8 mouse cellular contexts compared by ENCODE assay signal in the genomic region with DNA sequence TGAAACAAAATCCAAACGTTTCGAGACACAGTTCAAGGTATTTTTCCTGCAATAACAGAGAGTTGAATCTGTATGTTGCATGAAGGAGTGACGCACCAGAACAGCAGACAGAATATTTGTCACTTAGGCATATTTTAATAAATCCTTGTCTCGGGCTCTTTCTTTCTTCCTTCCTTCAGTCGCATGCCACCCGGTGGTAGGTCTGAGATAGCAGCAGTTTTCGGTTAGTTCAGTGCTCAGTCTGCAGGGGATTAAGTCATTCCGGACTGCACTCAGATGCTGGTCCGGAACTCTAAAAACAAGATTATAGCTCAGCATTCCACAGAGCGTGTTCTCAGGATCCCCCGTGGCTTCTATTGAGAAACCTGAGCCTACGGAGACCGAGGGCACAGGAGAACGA. TPM values are rescaled to one million over a fixed set of nuclear protein-coding genes. Genes with fewer than 3 reads are reported as not detected.
A peak's percentile ranks its signal among the peaks of the same experiment; 100 is the strongest.
DNase-seq lines count a peak whose midpoint lies in the region; ATAC-seq and TF ChIP-seq lines count a peak whose summit lies in the region.

No protein-coding gene starts in this region.

- TF ChIP-seq POLR2A in thymus, adult 2 months (IDR thresholded peaks at IDR 0.05; ENCODE audit: control insufficient read depth, extremely low read depth, insufficient read depth, low read length, poor library complexity): no peak

- H3K4me3 ChIP-seq in heart, embryonic 10.5 days: no peak overlapping the region
- no peak overlapping the region for H3K4me3 ChIP-seq in thymus, adult 2 months (ENCODE audit: control insufficient read depth, insufficient read depth, low read length)
- H3K4me3 ChIP-seq in midbrain, embryonic 13.5 days (replicated peaks): no peak overlapping the region

- H3K36me3 ChIP-seq in heart, embryonic 10.5 days: no peaks in the 10 kb centered on the region
- no peaks in the 10 kb centered on the region for H3K36me3 ChIP-seq in thymus, adult 2 months (ENCODE audit: control insufficient read depth, insufficient read depth, low read length)
- H3K36me3 ChIP-seq in midbrain, embryonic 13.5 days: no peaks in the 10 kb centered on the region

- no peak for ATAC-seq in midbrain, embryonic 13.5 days
- no peak for ATAC-seq in erythroblast, adult 5-6 weeks (replicated peaks; ENCODE audit: low FRiP score, poor library complexity, severe bottlenecking)

- intact Hi-C loops in heart, postnatal 14 days (cut with DNase I): no loop called here

- 0 out of 2 replicates have a peak overlapping the region, but pooled peaks have one; percentile 13 for H3K4me2 ChIP-seq in midbrain, embryonic 13.5 days (replicated peaks)

- no peak overlapping the region for H3K9ac ChIP-seq in midbrain, embryonic 13.5 days (replicated peaks)

- no peaks in the 10 kb centered on the region; the same call in 1 of the 2 replicates for H3K27me3 ChIP-seq in heart, embryonic 10.5 days (ENCODE audit: insufficient read depth, poor library complexity, severe bottlenecking)
- no peaks in the 10 kb centered on the region for H3K27me3 ChIP-seq in thymus, adult 2 months (ENCODE audit: control insufficient read depth, insufficient read depth, low read length)
- no peaks in the 10 kb centered on the region for H3K27me3 ChIP-seq in midbrain, embryonic 13.5 days

- no peak for TF ChIP-seq CTCF in thymus, adult 2 months (IDR thresholded peaks at IDR 0.05; ENCODE audit: borderline replicate concordance, control insufficient read depth, extremely low read depth, insufficient read depth, low read length, poor library complexity)

- 41% methylated on average over 14 of the region's 14 CpGs for WGBS in heart, embryonic 10.5 days
- WGBS in thymus, adult 2 months: 37% methylated on average over 14 of the region's 14 CpGs
- WGBS in midbrain, embryonic 13.5 days: 26% methylated on average over 14 of the region's 14 CpGs

- peak; percentile 13 to 20 for DNase-seq in heart, postnatal 14 days
- DNase-seq in heart, embryonic 10.5 days (ENCODE audit: low spot score): no peak
- peak; percentile 20 for DNase-seq in thymus, postnatal 0 days (ENCODE audit: low spot score)
- DNase-seq in thymus, adult 2 months: no peak
- peak; percentile 20 for DNase-seq in embryo, embryonic 9.5 days (ENCODE audit: extremely low spot score)
- no peak for DNase-seq in urinary bladder, postnatal 36 days (ENCODE audit: low spot score in 2 of 2)

- no peaks in the 10 kb centered on the region for H3K4me1 ChIP-seq in heart, embryonic 10.5 days
- H3K4me1 ChIP-seq in thymus, adult 2 months (replicated peaks; ENCODE audit: control insufficient read depth, insufficient read depth, low read length): no peaks in the 10 kb centered on the region; the same call in 1 of the 2 replicates
- H3K4me1 ChIP-seq in midbrain, embryonic 13.5 days (replicated peaks): no peaks in the 10 kb centered on the region

- H3K9me3 ChIP-seq in heart, embryonic 10.5 days: no peaks in the 10 kb centered on the region
- H3K9me3 ChIP-seq in midbrain, embryonic 13.5 days: no peaks in the 10 kb centered on the region

- no peak overlapping the region for H3K27ac ChIP-seq in heart, embryonic 10.5 days
- no peak overlapping the region for H3K27ac ChIP-seq in thymus, adult 2 months (ENCODE audit: control insufficient read depth, insufficient read depth, low read length)
- H3K27ac ChIP-seq in midbrain, embryonic 13.5 days: no peak overlapping the region

RNA-seq across cellular contexts. Expression of a gene that starts 23.4 kb away (rescaled TPM):
- total RNA-seq in heart, postnatal 14 days (2021): 1 to 10 TPM; 1.7 to 2.2 TPM
- 0.31 TPM in 1 of 2 replicates, not detected in the other for polyA plus RNA-seq in heart, embryonic 10.5 days (2016; fragmentation: Nextera tagmentation; extraction: Ambion mirVana)
- 3.6 and 3.7 TPM in 2 replicates for polyA plus RNA-seq in thymus, postnatal 0 days (2015; fragmentation: Nextera tagmentation; extraction: Ambion mirVana)
- polyA plus RNA-seq in thymus, adult 2 months (2012; rRNA removed): 4.1 and 4.6 TPM in 2 replicates
- polyA plus RNA-seq in midbrain, embryonic 13.5 days (2015; fragmentation: Nextera tagmentation; extraction: Ambion mirVana): 0.59 TPM in 2 replicates
- total RNA-seq in erythroblast, adult 5-6 weeks (2015; ENCODE audit: low replicate concordance): 6.7 and 13.2 TPM in 2 replicates
- 2.3 and 2.4 TPM in 2 replicates for total RNA-seq in erythroblast, adult 5-6 weeks (2017; ENCODE audit: low replicate concordance)

RNA-seq across cellular contexts. Expression of a gene that starts 33.2 kb away (rescaled TPM):
- under 1 TPM; 0.76 to 0.90 TPM for total RNA-seq in heart, postnatal 14 days (2021)
- 0.51 and 2.4 TPM in 2 replicates for polyA plus RNA-seq in heart, embryonic 10.5 days (2016; fragmentation: Nextera tagmentation; extraction: Ambion mirVana)
- polyA plus RNA-seq in thymus, postnatal 0 days (2015; fragmentation: Nextera tagmentation; extraction: Ambion mirVana): 1.2 and 1.9 TPM in 2 replicates
- 4.5 and 5.3 TPM in 2 replicates for polyA plus RNA-seq in thymus, adult 2 months (2012; rRNA removed)
- polyA plus RNA-seq in midbrain, embryonic 13.5 days (2015; fragmentation: Nextera tagmentation; extraction: Ambion mirVana): 1.9 and 2.4 TPM in 2 replicates
- not detected in 2 replicates for total RNA-seq in erythroblast, adult 5-6 weeks (2015; ENCODE audit: low replicate concordance)
- not detected in 2 replicates for total RNA-seq in erythroblast, adult 5-6 weeks (2017; ENCODE audit: low replicate concordance)

RNA-seq across cellular contexts. Expression of a gene that starts 41.5 kb away (rescaled TPM):
- 1 to 10 TPM; 4.2 to 5.8 TPM for total RNA-seq in heart, postnatal 14 days (2021)
- polyA plus RNA-seq in heart, embryonic 10.5 days (2016; fragmentation: Nextera tagmentation; extraction: Ambion mirVana): 10.0 and 10.4 TPM in 2 replicates
- polyA plus RNA-seq in thymus, postnatal 0 days (2015; fragmentation: Nextera tagmentation; extraction: Ambion mirVana): 2.3 and 2.4 TPM in 2 replicates
- polyA plus RNA-seq in thymus, adult 2 months (2012; rRNA removed): 2.9 and 6.1 TPM in 2 replicates
- 17.7 and 18.7 TPM in 2 replicates for polyA plus RNA-seq in midbrain, embryonic 13.5 days (2015; fragmentation: Nextera tagmentation; extraction: Ambion mirVana)
- 2.5 and 8.1 TPM in 2 replicates for total RNA-seq in erythroblast, adult 5-6 weeks (2015; ENCODE audit: low replicate concordance)
- 5.1 and 8.2 TPM in 2 replicates for total RNA-seq in erythroblast, adult 5-6 weeks (2017; ENCODE audit: low replicate concordance)

RNA-seq across cellular contexts. Expression of a gene that starts 49.3 kb away (rescaled TPM):
- 1 to 10 TPM; 2.2 to 2.7 TPM for total RNA-seq in heart, postnatal 14 days (2021)
- 0.28 and 0.59 TPM in 2 replicates for polyA plus RNA-seq in heart, embryonic 10.5 days (2016; fragmentation: Nextera tagmentation; extraction: Ambion mirVana)
- 5.3 and 6.0 TPM in 2 replicates for polyA plus RNA-seq in thymus, postnatal 0 days (2015; fragmentation: Nextera tagmentation; extraction: Ambion mirVana)
- polyA plus RNA-seq in thymus, adult 2 months (2012; rRNA removed): 6.4 and 6.8 TPM in 2 replicates
- 0.39 and 0.66 TPM in 2 replicates for polyA plus RNA-seq in midbrain, embryonic 13.5 days (2015; fragmentation: Nextera tagmentation; extraction: Ambion mirVana)
- total RNA-seq in erythroblast, adult 5-6 weeks (2015; ENCODE audit: low replicate concordance): 8.5 and 15.7 TPM in 2 replicates
- 12.4 and 18.7 TPM in 2 replicates for total RNA-seq in erythroblast, adult 5-6 weeks (2017; ENCODE audit: low replicate concordance)

RNA-seq across cellular contexts. Expression of a gene that starts 50.2 kb away (rescaled TPM):
- 10 to 100 TPM; 26.1 to 32.5 TPM for total RNA-seq in heart, postnatal 14 days (2021)
- 10.7 and 15.0 TPM in 2 replicates for polyA plus RNA-seq in heart, embryonic 10.5 days (2016; fragmentation: Nextera tagmentation; extraction: Ambion mirVana)
- 1.9 and 2.2 TPM in 2 replicates for polyA plus RNA-seq in thymus, postnatal 0 days (2015; fragmentation: Nextera tagmentation; extraction: Ambion mirVana)
- 0.97 and 1.6 TPM in 2 replicates for polyA plus RNA-seq in thymus, adult 2 months (2012; rRNA removed)
- 3.9 and 4.3 TPM in 2 replicates for polyA plus RNA-seq in midbrain, embryonic 13.5 days (2015; fragmentation: Nextera tagmentation; extraction: Ambion mirVana)
- total RNA-seq in erythroblast, adult 5-6 weeks (2015; ENCODE audit: low replicate concordance): not detected in 2 replicates
- 0.56 and 0.68 TPM in 2 replicates for total RNA-seq in erythroblast, adult 5-6 weeks (2017; ENCODE audit: low replicate concordance)

Comparison
In these comparisons a context has a peak if more than half of its experiments do, and no peak if none do; other contexts are left out.
1. DNase-seq: peak in heart, postnatal 14 days (2 of 2), thymus, postnatal 0 days (single experiment) and embryo, embryonic 9.5 days (single experiment); none in heart, embryonic 10.5 days (single experiment), thymus, adult 2 months (single experiment) and urinary bladder, postnatal 36 days (0 of 2).